Mouse (Mus musculus) thymus, adult 18-20 months (tissue): ENCODE measurements around the gene Dync1li1.
"Not testable (repeated sequence)": the region's sequence is repeated elsewhere in the genome, so short reads cannot be mapped to it uniquely, and the experiment has no call there.

Experiments used
- DNase-seq, 2 experiments: peaks; one replicate each; pipeline ENCODE4 v3.0.0; 2022; ENCODE audit warnings: mixed read lengths in 2 of 2

The Dync1li1 gene

GRCm38 (mm10) chr9:114688252-114688952 is at the start of gene Dync1li1:
Gene Dync1li1 (plus strand): TSS chr9:114688790.
- peak; percentile 93 to 94 for DNase-seq

- DNase-seq = no peak
These were observed 49.3 kb upstream of the Dync1li1 start for GRCm38 (mm10) chr9:114639186-114639748.

- peak; percentile 95 to 96 for DNase-seq
These were observed 48.5 kb upstream of the Dync1li1 start, which contains the start of gene Cnot10 for GRCm38 (mm10) chr9:114639839-114640646. Gene Cnot10 (minus strand): TSS chr9:114640184.

- DNase-seq = no peak
These were observed 41.8 kb upstream of the Dync1li1 start for GRCm38 (mm10) chr9:114646556-114647505.

- DNase-seq = no peak
These were observed 40.8 kb upstream of the Dync1li1 start for GRCm38 (mm10) chr9:114647506-114648432.

- DNase-seq = not testable (repeated sequence)
These were observed 40.1 kb upstream of the Dync1li1 start for GRCm38 (mm10) chr9:114648472-114648871.

GRCm38 (mm10) chr9:114649371-114649770 is 39.2 kb upstream of the Dync1li1 start:
- DNase-seq = no peak

- no peak for DNase-seq
These were observed 37.5 kb upstream of the Dync1li1 start for GRCm38 (mm10) chr9:114650938-114651634.

- no peak for DNase-seq
These were observed 33.2 kb upstream of the Dync1li1 start for GRCm38 (mm10) chr9:114655356-114655755.

GRCm38 (mm10) chr9:114656701-114657100 is 31.9 kb upstream of the Dync1li1 start:
- no peak for DNase-seq

- DNase-seq = no peak
These were observed 28.1 kb upstream of the Dync1li1 start for GRCm38 (mm10) chr9:114660506-114660905.

GRCm38 (mm10) chr9:114660983-114661382 is 27.6 kb upstream of the Dync1li1 start:
- DNase-seq = no peak

GRCm38 (mm10) chr9:114661991-114662390 is 26.6 kb upstream of the Dync1li1 start:
- no peak for DNase-seq

GRCm38 (mm10) chr9:114663782-114664181 is 24.8 kb upstream of the Dync1li1 start:
- no peak for DNase-seq

- DNase-seq = no peak
These were observed 21.7 kb upstream of the Dync1li1 start for GRCm38 (mm10) chr9:114666858-114667257.

- DNase-seq = no peak
These were observed 20.5 kb upstream of the Dync1li1 start for GRCm38 (mm10) chr9:114668047-114668446.

GRCm38 (mm10) chr9:114669011-114669410 is 19.6 kb upstream of the Dync1li1 start:
- DNase-seq = no peak

- DNase-seq = no peak
These were observed 16.6 kb upstream of the Dync1li1 start for GRCm38 (mm10) chr9:114671946-114672345.

- DNase-seq = no peak
These were observed 15.7 kb upstream of the Dync1li1 start for GRCm38 (mm10) chr9:114672703-114673561.

- DNase-seq = no peak
These were observed 15.0 kb upstream of the Dync1li1 start for GRCm38 (mm10) chr9:114673626-114674025.
